Mouse (Mus musculus): ENCODE results near the gene Akap6. TPM values are rescaled to one million over a fixed set of nuclear protein-coding genes. Genes with fewer than 3 reads are reported as not detected.

Gene Akap6
- polyA plus RNA-seq, 1 experiment from 2014 or later: 2.3 TPM

DNA sequence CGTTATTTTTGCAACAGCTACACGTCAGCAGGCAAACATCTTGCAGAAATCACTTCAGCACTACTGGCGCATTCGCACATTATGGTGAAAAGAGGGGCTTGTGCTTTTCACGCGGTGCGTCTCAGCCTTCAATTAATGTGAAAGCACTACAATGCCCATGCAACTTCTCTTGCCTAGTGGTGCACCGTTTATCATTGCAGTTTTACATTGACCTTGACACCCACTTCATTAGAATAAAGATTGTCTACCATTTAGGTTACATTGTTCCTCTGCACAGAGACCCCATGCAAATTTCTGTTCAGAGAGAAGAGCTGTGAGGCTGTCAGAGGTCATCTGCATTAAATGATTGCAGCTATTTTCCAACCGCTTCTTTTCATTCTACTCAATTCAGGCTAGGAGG is 363.8 kb downstream of the Akap6 start:
- Histone ChIP-seq H3K9me3 (no peaks in the 10 kb centered on the region), H3K27me3 (ENCODE audit: insufficient read depth, poor library complexity, severe bottlenecking) (no peaks in the 10 kb centered on the region), H3K4me1 (no peaks in the 10 kb centered on the region), H3K36me3 (no peaks in the 10 kb centered on the region), H3K4me3 (no peak overlapping the region), H3K27ac (no peak overlapping the region)
- no peak for DNase-seq (ENCODE audit: low spot score)
- 75% methylated on average over 9 of the region's 9 CpGs for WGBS

GRCm38 (mm10) chr12:53064241-53064760 is 365.1 kb downstream of the Akap6 start:
- no peak for DNase-seq (ENCODE audit: low spot score)
- H3K27me3 ChIP-seq (ENCODE audit: insufficient read depth, poor library complexity, severe bottlenecking): no peaks in the 10 kb centered on the region
- H3K27ac ChIP-seq: no peak overlapping the region

DNA sequence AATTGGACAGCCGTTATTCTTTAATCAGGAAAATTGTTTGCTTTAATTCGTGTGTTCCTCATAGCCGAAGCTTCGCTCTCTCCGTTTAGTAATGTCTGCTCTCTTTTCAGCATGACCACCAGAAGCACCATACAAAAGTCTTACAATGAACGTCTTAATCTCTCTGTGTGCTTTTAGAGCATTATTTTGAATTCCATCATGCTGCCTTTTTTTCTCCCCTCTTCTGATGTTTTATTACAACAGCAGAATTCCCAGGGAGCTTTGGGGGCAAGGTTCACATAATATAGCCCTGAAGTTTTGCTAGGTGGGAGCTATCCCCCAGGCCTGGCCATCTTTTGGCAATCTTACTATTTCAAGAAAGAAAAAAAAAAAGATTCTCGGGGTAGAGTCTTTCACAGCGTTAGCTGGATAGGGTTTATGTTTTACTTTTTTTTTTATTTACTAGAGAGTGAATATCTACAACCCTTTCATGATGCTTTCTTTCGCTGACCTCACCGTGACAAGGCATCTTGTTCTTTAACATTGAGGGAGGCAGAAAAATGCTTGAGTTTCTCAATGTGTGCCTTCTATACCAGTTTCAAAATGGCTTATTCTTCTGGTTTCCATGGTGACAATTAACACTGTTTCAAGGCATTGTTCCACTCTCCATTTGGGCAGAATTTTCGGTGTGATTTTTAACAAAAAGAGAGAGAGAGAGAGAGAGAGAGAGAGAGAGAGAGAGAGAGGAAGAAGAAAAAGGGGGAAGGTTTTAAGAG is 366.0 kb downstream of the Akap6 start:
- Histone ChIP-seq H3K9me3 (no peaks in the 10 kb centered on the region), H3K27ac (no peak overlapping the region), H3K4me1 (no peaks in the 10 kb centered on the region), H3K36me3 (no peaks in the 10 kb centered on the region), H3K4me3 (no peak overlapping the region), H3K27me3 (ENCODE audit: insufficient read depth, poor library complexity, severe bottlenecking) (no peaks in the 10 kb centered on the region)
- no peak for DNase-seq (ENCODE audit: low spot score)
- 81% methylated on average over 11 of the region's 11 CpGs for WGBS

More at GRCm38 (mm10) chr12:53064241-53064760, 365.1 kb downstream of the Akap6 start:
- Histone ChIP-seq H3K4me3 (no peak overlapping the region), H3K9me3 (no peaks in the 10 kb centered on the region), H3K36me3 (no peaks in the 10 kb centered on the region), H3K4me1 (no peaks in the 10 kb centered on the region)
- 81% methylated on average over 4 of the region's 4 CpGs for WGBS

- no peak for DNase-seq (ENCODE audit: low spot score)
- H3K9me3 ChIP-seq: no peaks in the 10 kb centered on the region
- H3K36me3 ChIP-seq: no peaks in the 10 kb centered on the region
- H3K4me1 ChIP-seq: no peaks in the 10 kb centered on the region
- no peak overlapping the region for H3K4me3 ChIP-seq
- no peak overlapping the region for H3K27ac ChIP-seq
- WGBS: 79% methylated on average over 9 of the region's 9 CpGs
- H3K27me3 ChIP-seq (ENCODE audit: insufficient read depth, poor library complexity, severe bottlenecking): no peaks in the 10 kb centered on the region
Measured at GRCm38 (mm10) chr12:53066321-53066720, 367.1 kb downstream of the Akap6 start.

- WGBS: 95% methylated on average over 5 of the region's 5 CpGs
- no peaks in the 10 kb centered on the region for H3K4me1 ChIP-seq
Measured at GRCm38 (mm10) chr12:53070907-53071306, 371.7 kb downstream of the Akap6 start.

GRCm38 (mm10) chr12:53076595-53077400 is 377.6 kb downstream of the Akap6 start:
- no peak overlapping the region for H3K27ac ChIP-seq
- no peaks in the 10 kb centered on the region for H3K9me3 ChIP-seq
- 82% methylated on average over 3 of the region's 3 CpGs for WGBS
- no peaks in the 10 kb centered on the region for H3K4me1 ChIP-seq
- no peak for DNase-seq (ENCODE audit: low spot score)
- no peaks in the 10 kb centered on the region for H3K27me3 ChIP-seq (ENCODE audit: insufficient read depth, poor library complexity, severe bottlenecking)
- H3K36me3 ChIP-seq: 0 out of 2 replicates have a peak, but pooled peaks cover 3% of the 10 kb centered on the region
- H3K4me3 ChIP-seq: no peak overlapping the region

More at GRCm38 (mm10) chr12:53070907-53071306, 371.7 kb downstream of the Akap6 start:
- Histone ChIP-seq H3K27me3 (ENCODE audit: insufficient read depth, poor library complexity, severe bottlenecking) (no peaks in the 10 kb centered on the region), H3K36me3 (0 out of 2 replicates have a peak, but pooled peaks cover 2% of the 10 kb centered on the region), H3K27ac (no peak overlapping the region), H3K4me3 (no peak overlapping the region), H3K9me3 (no peaks in the 10 kb centered on the region)
- DNase-seq (ENCODE audit: low spot score): no peak

- no peak overlapping the region for H3K27ac ChIP-seq
- no peaks in the 10 kb centered on the region for H3K36me3 ChIP-seq
- 76% methylated on average over 3 of the region's 3 CpGs for WGBS
- no peak for DNase-seq (ENCODE audit: low spot score)
- H3K4me3 ChIP-seq: no peak overlapping the region
- H3K4me1 ChIP-seq: no peaks in the 10 kb centered on the region
- no peaks in the 10 kb centered on the region for H3K9me3 ChIP-seq
- H3K27me3 ChIP-seq (ENCODE audit: insufficient read depth, poor library complexity, severe bottlenecking): no peaks in the 10 kb centered on the region
Measured at GRCm38 (mm10) chr12:53085789-53086188, 386.6 kb downstream of the Akap6 start.

DNA sequence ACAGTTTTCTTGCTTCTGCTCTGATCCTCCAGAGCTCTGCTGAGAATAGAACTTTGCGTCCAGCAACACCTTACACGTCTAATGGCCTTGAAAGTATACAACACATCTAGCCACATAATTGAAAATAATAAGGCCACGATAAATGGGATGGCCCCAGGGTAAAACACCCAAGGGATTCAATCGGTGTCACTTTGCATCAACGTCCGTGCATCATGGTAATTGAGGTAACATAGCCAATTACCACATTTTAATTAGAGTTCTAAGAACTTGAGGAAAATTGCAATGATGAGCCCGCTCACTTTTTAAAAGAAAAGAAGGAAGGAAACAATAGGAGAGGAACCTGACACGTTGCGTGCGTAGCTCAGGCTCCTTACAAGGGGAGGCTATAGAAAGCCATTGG is 413.1 kb downstream of the Akap6 start:
- H3K9me3 ChIP-seq: no peaks in the 10 kb centered on the region
- WGBS: 90% methylated on average over 10 of the region's 10 CpGs

DNA sequence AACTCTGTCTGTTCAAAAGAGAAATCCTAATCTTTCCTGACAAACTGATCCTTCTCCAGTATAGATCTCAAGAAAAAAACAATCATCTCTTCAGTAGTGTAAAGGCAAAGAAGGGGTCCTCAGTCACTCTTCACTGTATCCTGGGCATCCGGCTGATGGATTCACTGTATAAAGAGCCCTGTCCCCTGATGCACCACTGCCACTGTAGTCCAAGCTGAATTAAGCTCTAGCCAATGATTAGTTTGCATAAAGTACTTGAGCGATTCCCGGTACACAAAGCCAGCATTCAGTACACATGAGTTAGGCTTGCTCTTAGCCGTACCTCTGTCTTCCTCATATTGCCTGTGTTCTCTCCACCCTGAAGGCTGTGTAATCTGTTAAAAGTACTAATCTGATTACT is 420.2 kb downstream of the Akap6 start:
- Histone ChIP-seq H3K36me3 (no peaks in the 10 kb centered on the region), H3K9me3 (no peaks in the 10 kb centered on the region), H3K27me3 (ENCODE audit: insufficient read depth, poor library complexity, severe bottlenecking) (no peaks in the 10 kb centered on the region), H3K27ac (no peak overlapping the region), H3K4me1 (no peaks in the 10 kb centered on the region), H3K4me3 (no peak overlapping the region)
- 47% methylated on average over 4 of the region's 4 CpGs for WGBS
- no peak for DNase-seq (ENCODE audit: low spot score)

More for the DNA sequence above, 413.1 kb downstream of the Akap6 start:
- Histone ChIP-seq H3K27me3 (ENCODE audit: insufficient read depth, poor library complexity, severe bottlenecking) (no peaks in the 10 kb centered on the region), H3K4me3 (no peak overlapping the region), H3K36me3 (no peaks in the 10 kb centered on the region), H3K27ac (no peak overlapping the region), H3K4me1 (no peaks in the 10 kb centered on the region)
- DNase-seq (ENCODE audit: low spot score): no peak

DNA sequence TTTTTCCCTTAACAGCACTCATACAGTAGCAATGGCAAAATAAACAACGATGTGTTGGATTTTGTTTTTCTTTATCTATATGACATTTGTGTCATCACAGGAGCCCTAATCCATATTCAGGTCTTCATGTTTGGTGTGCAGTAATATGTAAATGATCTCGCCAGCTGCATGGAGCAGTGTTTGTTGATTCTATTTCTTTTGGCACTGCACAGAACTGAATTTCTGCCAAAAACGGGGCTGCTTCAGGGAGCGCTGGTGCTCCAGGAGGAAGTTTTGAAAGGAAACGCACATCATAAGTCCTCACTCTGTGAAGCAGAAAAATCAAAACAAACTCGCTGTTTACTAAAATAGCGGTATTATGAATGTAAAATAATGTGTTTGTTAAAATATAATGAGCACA is 424.9 kb downstream of the Akap6 start:
- Histone ChIP-seq H3K27ac (no peak overlapping the region), H3K4me1 (no peaks in the 10 kb centered on the region), H3K27me3 (ENCODE audit: insufficient read depth, poor library complexity, severe bottlenecking) (no peaks in the 10 kb centered on the region), H3K4me3 (no peak overlapping the region), H3K9me3 (no peaks in the 10 kb centered on the region), H3K36me3 (no peaks in the 10 kb centered on the region)
- DNase-seq (ENCODE audit: low spot score): no peak
- 78% methylated on average over 7 of the region's 7 CpGs for WGBS

GRCm38 (mm10) chr12:53124696-53125095 is 425.5 kb downstream of the Akap6 start:
- H3K27ac ChIP-seq: no peak overlapping the region
- no peaks in the 10 kb centered on the region for H3K27me3 ChIP-seq (ENCODE audit: insufficient read depth, poor library complexity, severe bottlenecking)
- H3K4me3 ChIP-seq: no peak overlapping the region
- no peak for DNase-seq (ENCODE audit: low spot score)
- WGBS: 59% methylated on average over 1 of the region's 1 CpGs
- no peaks in the 10 kb centered on the region for H3K36me3 ChIP-seq
- H3K9me3 ChIP-seq: no peaks in the 10 kb centered on the region
- no peaks in the 10 kb centered on the region for H3K4me1 ChIP-seq

GRCm38 (mm10) chr12:53125286-53125685 is 426.1 kb downstream of the Akap6 start:
- Histone ChIP-seq H3K4me1 (no peaks in the 10 kb centered on the region), H3K27ac (no peak overlapping the region), H3K36me3 (no peaks in the 10 kb centered on the region), H3K27me3 (ENCODE audit: insufficient read depth, poor library complexity, severe bottlenecking) (no peaks in the 10 kb centered on the region), H3K4me3 (no peak overlapping the region), H3K9me3 (no peaks in the 10 kb centered on the region)
- no peak for DNase-seq (ENCODE audit: low spot score)
- 81% methylated on average over 4 of the region's 4 CpGs for WGBS

DNA sequence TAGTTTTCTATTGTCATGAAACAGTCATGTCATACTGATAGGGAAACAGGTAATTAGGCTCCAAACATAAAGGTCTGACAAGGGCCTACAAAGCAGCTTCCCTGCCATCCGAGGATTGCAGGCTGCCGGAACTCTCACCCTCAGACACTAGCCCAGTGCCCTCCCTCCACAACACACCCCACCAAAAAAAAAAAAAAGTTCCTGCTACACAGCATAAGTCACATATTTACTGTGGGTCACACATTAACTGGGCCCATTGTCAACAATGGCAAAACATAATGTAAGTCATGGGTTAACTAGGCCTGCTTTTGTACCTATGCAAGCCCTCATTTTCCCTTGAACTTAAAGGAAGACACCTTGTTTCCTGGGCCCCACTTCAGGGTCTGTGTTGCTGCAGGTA is 435.0 kb downstream of the Akap6 start:
- Histone ChIP-seq H3K9me3 (no peaks in the 10 kb centered on the region), H3K4me1 (no peaks in the 10 kb centered on the region), H3K27ac (no peak overlapping the region), H3K36me3 (no peaks in the 10 kb centered on the region), H3K27me3 (ENCODE audit: insufficient read depth, poor library complexity, severe bottlenecking) (no peaks in the 10 kb centered on the region), H3K4me3 (no peak overlapping the region)
- DNase-seq (ENCODE audit: low spot score): no peak
- WGBS: 82% methylated on average over 2 of the region's 2 CpGs

All from heart, embryonic 10.5 days (tissue).